Mouse (Mus musculus) MEL (cell line): ENCODE results near the gene Opcml.

ENCODE experiments used
- CTCF ChIP-seq, 3 experiments: IDR thresholded peaks in 2 of 3; conservative IDR thresholded peaks in 1 of 3; 2 replicates each; pipeline ENCODE4 v1.5.1; 2011 to 2012; ENCODE audit warnings: low read length in 3 of 3, low read depth in 2 of 3, mild to moderate bottlenecking in 2 of 3, improper control_type of control experiment in 1 of 3, inconsistent platforms in 1 of 3, mixed read lengths in 1 of 3, moderate library complexity in 1 of 3; ENCODE audit not compliant: control insufficient read depth in 1 of 3, insufficient read depth in 1 of 3, poor library complexity in 1 of 3, severe bottlenecking in 1 of 3
- POLR2AphosphoS2 ChIP-seq: IDR thresholded peaks from 2 replicates; pipeline ENCODE4 v1.6.1; 2011; ENCODE audit warnings: low read length, improper control_type of control experiment
- TCF12 ChIP-seq: IDR thresholded peaks from 2 replicates; pipeline ENCODE4 v1.6.1; 2014; ENCODE audit warnings: low read depth, mild to moderate bottlenecking, inconsistent platforms, low read length, improper control_type of control experiment, moderate library complexity

DNA sequence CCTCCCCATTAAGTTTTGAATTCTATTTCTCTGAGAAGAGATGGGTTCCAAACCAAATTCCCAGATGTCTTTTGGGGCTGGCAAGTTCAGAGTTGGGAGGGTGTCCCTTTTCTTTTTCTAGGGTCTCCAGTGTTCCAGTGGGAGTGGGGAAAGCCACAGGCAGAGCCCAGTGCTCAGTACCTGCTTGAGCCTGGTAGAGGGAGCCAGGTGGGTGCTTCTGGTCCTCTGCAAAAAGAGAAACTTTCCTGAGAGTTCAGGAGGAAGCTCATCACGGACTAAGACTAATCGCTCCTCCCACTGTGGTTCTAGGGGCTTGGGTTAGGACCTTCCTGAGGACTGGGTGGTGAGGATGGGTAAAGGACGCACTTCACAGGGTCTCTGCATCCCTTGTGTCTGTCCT, 2.4 kb downstream of the Opcml start:
- TF ChIP-seq POLR2AphosphoS2 (no peak), TCF12 (no peak), CTCF (IDR thresholded peaks at IDR 0.05 in 2 of 3, conservative IDR thresholded peaks at IDR 0.05 in 1 of 3; ENCODE audit: control insufficient read depth in 1 of 3, insufficient read depth in 1 of 3, low read depth in 2 of 3, low read length in 3 of 3, poor library complexity in 1 of 3, severe bottlenecking in 1 of 3) (no peak)
